Mouse (Mus musculus) cerebellum, postnatal 14 days (tissue): ENCODE data around the gene Cpne9.
"Not testable (repeated sequence)": the region's sequence is repeated elsewhere in the genome, so short reads cannot be mapped to it uniquely, and the experiment has no call there.

Experiments
- DNase-seq, 2 experiments: peaks; one replicate each; pipeline ENCODE4 v3.0.0; 2021; ENCODE audit warnings: mixed read lengths in 2 of 2

Gene Cpne9

DNA sequence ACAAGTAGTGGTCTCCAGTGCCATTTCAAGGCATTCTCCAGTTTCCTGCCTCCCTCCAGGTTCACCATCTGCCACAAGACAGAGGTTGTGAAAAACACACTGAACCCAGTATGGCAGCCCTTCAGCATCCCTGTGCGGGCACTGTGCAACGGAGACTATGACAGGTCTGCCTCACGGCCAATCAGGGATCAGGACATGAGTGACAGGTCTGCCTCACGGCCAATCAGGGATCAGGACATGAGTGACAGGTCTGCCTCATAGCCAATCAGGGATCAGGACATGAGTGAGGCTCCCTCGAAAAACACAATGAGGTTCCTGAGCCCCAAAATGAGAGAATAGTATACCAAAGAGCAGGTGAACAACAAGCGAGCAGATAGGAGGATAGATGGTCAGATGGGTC is 8.2 kb downstream of the Cpne9 start:
- DNase-seq, result peak in 1 of 2 experiments; percentile 24

DNA sequence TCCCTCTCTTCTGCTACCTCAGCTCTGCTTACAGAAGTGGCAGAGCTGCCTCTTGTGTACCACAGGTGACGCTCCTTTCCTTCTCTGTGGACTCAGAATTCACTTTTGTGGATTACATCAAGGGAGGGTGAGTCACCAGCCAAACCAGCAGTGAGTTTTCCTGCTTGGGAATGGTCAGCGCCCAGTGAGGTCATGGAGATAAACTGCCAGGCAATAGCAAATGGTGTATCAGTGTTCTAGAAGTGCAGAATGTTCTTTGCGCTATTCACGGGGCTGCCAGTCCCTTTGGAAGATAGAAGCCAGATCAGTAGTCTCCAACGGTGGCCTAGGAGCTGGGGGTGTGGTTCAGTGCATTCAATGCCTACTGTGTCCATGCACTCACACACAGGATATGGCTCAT is 10.8 kb downstream of the Cpne9 start:
- DNase-seq, result no peak

DNA sequence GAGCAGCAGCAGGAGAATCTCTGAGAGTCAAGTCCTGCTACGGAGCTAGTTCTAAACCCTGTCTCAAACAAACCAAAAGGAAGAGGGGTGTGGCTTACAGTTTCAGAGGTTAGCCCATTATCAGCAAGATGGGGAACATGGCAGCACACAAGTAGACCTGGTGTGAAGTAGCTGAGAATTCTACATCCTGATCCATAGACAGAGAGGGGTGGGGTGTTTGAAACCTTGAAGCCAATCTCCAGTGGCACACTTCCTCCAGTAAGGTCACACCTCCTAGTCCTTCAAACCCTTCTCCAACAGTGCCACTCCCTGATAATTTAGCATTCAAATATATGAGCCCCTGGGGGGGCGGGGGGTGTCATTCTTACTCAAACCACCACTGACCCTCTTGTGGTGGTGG is 13.9 kb downstream of the Cpne9 start:
- DNase-seq, result no peak

DNA sequence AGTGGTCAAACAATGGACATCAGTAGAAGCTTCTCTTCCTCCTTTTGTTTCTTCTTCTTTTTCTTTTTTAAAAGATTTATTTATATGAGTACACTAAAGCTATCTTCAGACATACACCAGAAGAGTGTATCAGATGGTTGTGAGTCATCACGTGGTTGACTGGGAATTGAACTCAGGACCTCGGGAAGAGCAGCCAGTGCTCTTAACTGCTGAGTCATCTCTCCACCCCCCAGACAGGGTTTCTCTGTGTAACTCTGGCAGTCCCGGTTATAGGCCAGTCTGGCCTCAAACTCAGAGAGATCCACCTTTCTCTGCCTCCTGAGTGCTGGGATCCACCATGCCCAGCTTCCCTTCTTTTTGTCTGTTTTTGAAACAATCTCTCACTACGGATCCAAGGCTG is 14.5 kb downstream of the Cpne9 start:
- DNase-seq, result no peak

DNA sequence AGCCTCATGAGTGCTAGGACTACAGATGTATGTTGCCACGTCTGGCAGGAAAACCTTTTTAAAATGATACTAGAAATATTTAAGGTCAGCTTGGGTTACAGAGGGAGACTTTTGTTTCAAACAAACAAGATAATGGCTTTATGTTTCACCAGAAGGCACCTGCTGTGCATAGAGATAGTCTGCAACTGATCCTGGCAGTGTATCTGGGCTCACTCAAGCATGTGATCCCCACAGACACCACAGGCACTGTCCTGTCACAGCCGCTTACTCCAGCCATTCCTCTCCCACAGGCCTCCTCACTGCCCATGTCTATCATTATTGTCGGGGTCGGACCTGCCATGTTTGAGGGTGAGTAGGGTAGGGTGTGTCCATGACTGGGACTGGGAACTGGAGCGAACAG is 19.2 kb downstream of the Cpne9 start:
- no peak for DNase-seq

DNA sequence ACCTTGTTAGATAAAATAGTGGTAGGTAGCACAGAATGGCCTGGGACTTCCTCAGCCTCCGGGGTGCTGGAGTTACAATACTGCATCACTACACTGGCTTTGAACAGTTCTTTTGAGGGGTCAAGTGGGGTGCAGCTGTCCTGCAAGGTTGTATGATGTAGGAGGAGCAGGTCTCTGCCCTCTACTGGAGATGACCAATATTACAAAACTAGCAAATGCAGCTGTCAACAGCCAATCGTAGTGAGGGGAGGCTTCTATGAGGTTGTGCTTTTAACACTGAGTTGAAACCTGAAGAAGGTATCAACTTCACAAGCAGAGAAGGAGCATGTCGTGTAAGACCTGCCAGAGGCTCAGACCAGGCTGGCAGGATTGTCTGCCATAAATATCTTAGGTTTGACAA is 20.2 kb downstream of the Cpne9 start:
- peak in 1 of 2 experiments; percentile 32 for DNase-seq

DNA sequence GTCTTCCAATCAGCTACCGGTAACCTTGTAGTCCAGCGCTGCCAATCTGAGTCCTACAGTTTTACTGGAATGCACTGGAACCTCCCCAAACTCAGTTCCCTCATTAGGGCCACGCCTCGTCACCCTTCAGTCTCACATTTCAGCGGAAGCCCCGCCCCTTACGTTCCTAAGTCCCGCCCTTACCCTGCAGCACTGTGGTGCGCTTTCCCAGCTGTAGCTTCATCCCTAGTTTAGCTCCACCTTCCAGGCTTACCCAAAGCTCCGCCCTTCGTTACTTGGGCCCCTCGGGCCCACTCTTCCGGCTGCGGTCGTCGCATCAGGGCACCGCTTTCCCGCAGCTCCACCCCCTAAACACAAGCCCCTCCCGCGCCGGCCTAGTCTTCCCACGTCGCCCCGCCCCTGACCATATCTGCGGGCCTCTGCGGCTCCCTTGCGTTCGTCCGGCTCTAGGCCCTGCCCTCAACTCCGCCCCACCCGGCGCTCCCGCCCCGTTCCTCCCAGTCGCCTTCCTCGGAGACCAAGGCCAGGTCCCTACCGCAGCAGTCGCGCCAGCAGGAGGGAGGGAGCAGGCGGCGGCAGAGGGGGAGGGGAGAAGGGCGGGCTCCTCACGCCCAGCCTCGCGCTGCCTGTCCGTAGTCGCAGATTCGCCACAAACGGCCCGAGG is 24.3 kb downstream of the Cpne9 start:
- peak; percentile 98 for DNase-seq

DNA sequence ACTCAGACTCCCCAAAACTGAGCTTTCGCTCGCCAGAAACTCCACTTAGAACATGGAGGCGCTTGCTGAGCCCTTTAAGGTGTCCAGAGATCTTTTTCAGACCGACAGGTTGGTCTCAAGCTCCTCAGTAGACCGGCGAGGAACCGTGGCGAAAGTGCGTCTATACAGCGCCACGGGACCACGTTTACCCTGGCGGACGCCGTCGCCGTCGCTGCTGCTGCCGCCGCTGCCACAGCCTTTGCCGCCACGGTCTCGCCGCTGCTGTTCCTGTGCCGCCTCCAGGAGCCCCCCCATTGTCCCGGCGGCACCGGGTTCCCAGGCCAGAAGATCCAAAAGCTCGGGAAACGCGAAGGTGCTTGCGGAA is 24.9 kb downstream of the Cpne9 start, which contains the start of gene Brpf1:
Gene Brpf1 (plus strand): TSS at position 152 of the 364 bp plus-strand sequence.
- no peak for DNase-seq

DNA sequence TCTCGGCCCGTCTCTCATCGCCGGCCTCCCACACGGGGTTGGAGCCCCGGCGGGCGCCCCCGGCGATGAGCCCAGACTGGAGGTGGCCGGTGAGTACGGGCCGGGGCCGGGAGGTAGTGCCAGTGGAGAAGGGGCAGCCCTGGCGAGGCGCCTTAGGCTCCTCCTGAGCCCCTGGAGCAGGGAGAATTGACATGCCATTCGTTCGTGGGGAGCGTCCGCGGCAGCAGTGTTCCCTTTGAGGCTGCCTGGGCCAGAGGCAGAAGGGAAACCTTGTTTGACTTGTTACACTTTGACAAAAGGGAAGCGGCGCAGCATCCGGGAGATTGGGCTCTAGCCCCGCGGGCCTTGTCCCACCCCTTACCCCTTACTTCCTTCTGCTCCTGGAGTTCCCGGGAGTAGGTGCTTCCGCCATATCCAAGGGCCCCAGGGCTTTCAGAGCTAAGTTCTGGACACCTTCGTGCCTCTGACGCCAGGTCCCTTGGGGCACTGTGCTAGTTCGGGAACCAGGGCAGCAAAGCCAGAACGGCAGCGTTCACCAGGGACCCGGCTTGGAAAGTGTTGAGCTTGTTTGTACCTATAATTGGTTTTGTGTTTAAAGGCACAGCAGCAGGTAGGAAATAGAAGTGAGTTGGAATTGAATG is 25.5 kb downstream of the Cpne9 start:
- peak; percentile 60 to 65 for DNase-seq

DNA sequence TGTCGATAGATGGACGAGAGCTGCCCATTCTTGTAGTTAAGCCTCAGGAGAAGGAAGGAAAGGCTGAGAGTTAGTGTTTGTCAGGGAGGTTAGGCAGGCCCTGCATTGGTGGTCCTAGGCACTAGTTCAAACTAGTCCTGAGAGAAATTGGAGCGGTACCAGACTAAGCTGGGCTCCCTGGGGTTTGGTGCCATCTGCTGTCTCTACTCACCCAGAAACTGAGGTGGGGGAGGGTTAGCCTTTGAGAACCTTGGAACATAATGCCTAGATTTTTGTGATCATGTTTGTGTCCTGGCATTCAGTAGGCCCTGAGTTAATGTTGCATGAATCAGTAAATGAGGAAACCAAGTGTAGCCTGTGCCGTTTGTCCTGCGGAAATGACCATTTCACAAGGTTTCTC is 26.0 kb downstream of the Cpne9 start:
- peak; percentile 96 to 97 for DNase-seq

DNA sequence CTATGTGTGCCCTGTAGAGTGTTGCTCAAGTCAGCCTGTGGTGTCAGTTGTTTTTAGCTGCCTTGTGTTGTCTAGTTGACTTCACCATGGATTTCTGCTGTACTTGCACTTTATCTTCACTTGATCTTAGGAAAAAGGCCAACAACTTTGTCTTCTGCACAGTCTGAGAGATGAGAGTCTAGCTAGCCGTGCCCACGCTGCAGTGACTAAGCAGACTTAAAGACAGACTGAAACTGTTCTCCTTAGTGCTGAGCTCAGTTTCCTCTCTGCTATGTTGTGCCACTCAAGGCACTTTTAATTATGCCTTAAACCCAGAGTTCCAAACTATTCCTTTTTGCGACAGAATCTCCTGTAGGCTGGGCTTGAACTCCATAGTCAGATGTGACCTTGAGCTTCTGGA is 33.9 kb downstream of the Cpne9 start:
- no peak for DNase-seq

DNA sequence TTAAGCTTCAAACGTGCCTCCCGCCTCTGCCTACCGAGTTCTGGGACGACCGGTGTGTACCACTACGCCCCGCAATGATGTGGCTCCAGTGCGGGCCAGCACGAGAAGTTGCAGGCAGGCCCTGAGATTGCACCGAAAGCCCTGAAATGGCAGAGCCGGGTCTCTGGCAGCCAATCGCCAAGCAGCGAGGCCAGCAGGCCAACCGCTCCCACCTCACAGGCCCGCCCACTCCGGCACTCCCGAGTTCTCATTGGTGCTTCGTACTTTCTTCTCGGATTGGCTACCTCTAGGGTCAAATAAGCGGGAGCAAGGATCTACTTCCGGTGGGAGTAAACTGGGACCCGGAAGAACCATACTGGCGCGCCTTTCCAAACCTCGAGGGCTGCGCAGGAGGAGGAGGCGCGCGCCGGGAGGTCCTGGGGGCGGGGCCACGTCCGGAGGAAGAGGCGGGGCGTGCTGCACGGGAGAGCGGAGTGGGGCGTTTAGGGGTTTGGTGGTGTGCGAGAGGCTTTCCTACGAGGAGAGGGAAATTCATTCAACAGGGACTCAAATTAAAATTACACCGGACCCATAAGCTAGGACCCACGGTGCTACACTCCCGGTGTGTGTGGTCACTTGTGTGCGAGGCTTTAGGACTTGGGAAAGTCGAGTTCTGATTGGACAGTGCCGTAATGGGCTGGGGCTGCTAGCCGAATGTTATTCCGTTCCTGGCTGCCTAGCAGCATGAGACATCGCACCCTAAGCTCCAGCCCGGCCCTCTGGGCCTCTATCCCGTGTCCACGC is 44.6 kb downstream of the Cpne9 start, which contains the start of gene Ogg1:
Gene Ogg1 (plus strand): TSS at position 440 of the 783 bp plus-strand sequence.
- DNase-seq, result peak; percentile 96 to 97

DNA sequence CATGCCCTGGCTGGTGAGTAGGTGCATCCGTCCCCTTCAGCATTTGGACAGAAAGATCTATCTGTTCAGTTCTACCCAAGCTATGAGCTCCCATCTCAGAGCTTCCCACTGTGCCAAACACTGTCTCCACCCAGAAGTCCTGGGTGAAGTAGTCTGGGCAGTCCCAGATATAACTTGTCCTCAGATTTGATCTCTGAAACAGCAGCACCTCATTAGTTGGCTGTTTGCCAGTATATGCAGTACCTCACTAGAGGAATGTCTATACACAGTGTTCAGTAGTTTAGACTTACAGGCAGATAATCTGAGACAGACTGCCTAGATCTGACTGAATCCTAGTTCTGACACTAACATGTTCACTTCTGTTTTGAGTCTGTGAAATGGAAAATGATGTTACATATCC is 47.3 kb downstream of the Cpne9 start:
- DNase-seq, result no peak

DNA sequence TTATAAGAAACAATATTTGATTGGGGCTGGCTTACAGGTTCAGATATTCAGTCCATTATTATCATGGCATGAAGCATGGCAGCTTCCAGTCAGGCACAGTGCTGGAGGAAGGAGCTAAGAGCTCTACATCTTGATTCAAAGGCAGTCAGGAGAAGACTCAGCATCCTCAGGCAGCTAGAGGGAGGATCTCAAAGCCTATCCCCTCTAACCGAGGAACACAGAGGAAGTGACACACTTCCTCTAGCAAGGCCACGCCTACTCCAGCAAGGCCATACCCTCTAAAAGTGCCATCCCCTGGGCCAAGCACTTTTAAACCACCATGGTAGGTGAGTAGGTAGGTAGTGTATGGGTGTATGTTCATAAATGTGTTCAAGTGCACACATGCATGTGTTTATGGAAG is 48.4 kb downstream of the Cpne9 start:
- no peak for DNase-seq

DNA sequence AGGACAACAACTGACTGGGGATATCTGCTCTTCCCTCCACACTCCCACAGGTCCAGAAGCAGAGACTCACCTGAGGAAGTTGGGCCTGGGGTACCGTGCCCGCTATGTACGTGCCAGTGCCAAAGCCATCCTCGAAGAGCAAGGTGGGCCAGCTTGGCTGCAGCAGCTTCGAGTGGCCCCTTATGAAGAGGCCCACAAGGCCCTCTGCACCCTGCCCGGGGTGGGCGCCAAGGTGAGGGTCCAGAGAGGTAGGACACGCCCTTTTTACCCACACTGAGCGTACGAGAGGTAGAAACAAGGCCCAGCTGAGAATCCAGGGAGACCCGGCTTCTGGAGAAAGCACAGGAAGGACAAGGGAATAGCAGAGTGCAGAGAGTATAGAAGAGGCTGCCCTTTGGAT is 49.6 kb downstream of the Cpne9 start:
- DNase-seq, result no peak

DNA sequence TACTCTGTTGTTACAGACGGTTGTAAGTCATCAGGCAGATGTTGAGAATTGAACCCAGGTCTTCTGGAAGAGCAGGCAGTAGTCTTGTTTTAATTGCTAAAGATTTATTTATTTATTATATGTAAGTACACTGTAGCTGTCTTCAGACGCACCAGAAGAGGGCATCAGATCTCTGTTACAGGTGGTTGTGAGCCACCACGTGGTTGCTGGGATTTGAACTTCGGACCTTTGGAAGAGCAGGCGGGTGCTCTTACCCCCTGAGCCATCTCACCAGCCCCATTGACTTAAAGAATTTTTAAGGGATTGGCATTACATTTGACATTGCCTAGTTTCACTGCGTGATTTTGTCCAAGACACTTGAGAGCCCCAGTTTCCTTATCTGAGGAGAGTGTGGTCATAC is 50.6 kb downstream of the Cpne9 start:
- not testable (repeated sequence) for DNase-seq

DNA sequence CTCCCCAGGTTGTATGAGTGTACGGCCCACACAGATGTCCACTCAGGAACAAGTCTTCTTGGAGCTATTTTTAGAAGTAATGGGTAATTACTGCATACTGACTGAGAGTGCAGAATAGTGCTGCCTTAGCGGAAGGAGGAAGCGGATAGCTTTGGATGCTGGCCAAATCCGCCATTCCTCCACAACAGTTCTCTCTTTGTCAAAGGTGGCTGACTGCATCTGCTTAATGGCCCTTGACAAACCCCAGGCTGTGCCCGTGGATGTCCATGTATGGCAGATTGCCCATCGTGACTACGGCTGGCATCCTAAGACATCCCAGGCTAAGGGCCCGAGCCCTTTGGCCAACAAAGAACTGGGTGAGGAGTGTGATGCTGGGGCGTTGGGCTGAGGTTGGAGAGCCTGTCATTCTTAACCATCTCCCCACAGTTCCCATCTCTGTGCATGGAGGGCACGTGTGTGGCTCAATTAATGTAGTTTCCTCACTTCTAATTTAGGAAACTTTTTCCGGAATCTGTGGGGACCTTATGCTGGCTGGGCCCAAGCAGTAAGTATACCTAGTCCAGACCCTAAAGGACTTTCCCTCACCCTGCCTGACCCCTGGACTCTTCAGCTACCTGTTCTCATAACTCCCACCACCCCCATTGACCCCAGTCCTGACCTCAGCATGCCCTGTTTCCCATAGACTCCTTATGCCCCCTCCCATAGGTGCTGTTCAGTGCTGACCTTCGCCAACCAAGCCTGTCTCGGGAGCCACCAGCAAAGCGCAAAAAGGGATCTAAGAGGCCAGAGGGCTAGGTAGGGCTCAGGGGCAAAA is 51.2 kb downstream of the Cpne9 start:
- peak; percentile 45 to 67 for DNase-seq

DNA sequence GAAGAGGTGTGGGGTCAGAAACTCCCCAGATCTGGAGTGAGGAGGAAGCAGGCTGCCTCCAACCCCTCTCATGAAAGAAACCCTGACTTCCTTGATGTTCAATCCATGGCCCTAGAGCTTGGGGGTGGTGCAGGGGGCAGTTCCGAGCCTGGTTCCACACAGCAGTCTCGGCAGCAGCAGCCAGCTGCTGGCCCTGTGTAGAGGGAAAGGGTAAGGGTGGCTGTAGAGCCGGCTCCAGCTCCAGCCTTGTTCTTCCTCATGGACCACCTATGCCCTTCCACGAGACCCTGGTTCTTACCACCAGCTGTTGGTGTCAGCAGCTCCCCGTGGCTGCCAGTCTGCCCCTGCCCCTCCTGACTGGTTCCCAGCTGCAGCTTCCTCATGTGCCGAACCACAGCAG is 52.1 kb downstream of the Cpne9 start:
- no peak for DNase-seq

DNA sequence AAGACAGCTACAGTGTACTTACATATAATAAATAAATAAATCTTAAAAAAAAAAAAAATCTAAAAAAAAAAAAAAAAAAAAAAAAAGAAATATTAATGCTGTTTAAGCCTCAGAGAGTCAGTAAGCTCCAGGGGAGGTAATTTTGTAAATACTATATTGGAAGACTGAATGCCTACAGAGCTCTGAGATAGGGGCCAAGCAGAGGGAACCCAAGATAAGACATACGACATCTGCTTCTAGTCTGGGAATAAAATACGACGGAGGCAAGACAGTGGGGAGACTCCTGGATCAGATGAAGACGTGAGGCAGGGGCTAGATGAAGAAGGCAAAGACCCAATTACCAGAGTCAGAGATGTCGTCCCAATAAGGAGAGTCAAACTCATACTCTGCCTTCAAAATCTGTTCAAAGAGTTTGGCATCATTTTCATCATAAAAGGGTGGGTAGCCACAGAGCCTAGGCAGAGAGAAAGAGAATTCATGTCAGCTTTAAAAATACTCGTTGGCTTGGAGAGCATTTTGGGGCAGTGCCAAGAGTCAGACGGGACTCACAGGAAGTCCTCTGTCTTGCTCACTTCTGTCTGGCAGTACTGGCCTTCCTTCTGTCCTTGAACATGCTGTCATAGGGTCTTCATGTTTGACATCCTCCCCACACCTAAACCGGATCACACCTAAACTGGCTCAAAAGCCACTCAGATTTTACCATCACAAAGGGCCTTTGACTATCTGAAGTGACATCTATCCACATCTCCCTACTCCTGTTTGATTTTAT is 54.9 kb downstream of the Cpne9 start:
- DNase-seq, result no peak

DNA sequence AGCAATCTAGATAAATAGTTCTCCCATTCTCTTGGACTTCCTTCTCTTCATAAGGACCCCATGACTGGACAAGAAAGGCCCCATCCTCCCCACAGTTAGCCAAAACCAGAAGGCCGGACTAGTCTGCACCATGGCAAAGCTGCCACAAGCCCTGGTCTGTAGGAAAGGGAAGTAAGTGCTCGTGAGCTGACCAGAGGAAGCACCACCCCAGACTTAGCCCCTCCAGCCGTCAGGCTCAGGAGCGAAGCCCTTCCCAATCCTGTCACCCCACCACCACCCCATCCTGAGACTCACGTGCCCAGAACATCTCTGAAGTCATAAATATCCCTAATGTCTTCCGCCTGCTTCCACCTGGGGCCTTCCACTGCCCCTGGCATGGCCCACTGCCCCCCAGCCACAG is 59.5 kb downstream of the Cpne9 start:
- DNase-seq, result no peak

DNA sequence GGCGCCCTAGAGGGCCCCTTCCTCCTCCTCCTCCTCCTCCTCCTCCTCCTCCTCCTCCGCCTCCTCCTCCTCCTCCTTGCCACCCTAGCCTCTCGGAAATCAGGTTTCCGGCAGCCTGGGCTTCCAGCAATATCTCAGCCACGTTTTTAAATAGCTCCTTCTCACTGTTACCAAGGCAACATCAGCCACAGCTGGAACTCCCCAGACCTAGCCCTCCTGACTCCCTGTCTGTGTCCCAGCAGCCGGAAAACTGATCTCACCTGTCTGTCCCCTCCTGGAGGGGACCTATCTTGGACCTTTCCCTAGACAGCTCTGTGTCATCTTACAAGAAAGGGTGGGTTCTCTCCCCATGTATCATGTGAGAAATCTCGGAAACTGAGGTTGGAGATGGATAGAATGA is 60.2 kb downstream of the Cpne9 start:
- DNase-seq, result no peak
